Mouse (Mus musculus) small intestine, adult 2 months (tissue): ENCODE measurements around the gene Carmil2.

Experiments used
- CTCF ChIP-seq: fragments of 200-500 bp; IDR thresholded peaks from 2 replicates; pipeline ENCODE4 v1.5.1; 2012; ENCODE audit warnings: low read depth, mild to moderate bottlenecking, control low read depth, inconsistent platforms, low read length, moderate library complexity, mixed read lengths; ENCODE audit not compliant: insufficient replicate concordance, insufficient read length; ENCODE audit errors: extremely low read depth
- POLR2A ChIP-seq: fragments of 200-500 bp; IDR thresholded peaks from 2 replicates; pipeline ENCODE4 v1.6.1; 2012; ENCODE audit warnings: low read depth, mild to moderate bottlenecking, control low read depth, inconsistent platforms, low read length, moderate library complexity

DNA sequence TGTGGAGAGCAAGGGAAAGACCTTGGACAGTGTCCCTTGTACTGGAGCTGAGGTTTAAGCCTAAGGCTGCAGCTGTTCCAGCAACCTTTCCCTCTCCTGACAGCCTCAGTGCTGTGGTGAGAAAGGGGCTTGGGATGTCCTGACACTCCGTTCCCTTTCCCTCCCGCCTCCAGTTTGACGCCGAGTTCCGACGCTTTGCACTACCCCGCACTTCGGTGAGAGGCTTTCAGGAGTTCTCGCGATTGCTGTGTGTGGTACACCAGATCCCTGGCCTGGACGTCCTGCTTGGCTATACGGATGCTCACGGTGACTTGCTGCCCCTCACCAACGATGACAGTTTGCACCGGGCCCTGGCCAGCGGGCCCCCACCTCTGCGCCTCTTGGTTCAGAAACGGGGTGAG is 15.9 kb downstream of the Carmil2 start:
- TF ChIP-seq POLR2A: no peak
- TF ChIP-seq CTCF: no peak
